Mouse (Mus musculus) cerebellum, adult 9-11 months (tissue): Measurements from ENCODE around the gene Gm28047.

Experiments
- DNase-seq: peaks from one replicate; pipeline ENCODE4 v3.0.0; 2022

Gm28047 gene

GRCm38 (mm10) chr15:102512471-102512870, 112.4 kb downstream of the Gm28047 start:
- no peak for DNase-seq

GRCm38 (mm10) chr15:102512010-102512409, 112.9 kb downstream of the Gm28047 start:
- peak; percentile 51 for DNase-seq

- DNase-seq = peak; percentile 47
Observed at GRCm38 (mm10) chr15:102511285-102511833, 113.5 kb downstream of the Gm28047 start.

GRCm38 (mm10) chr15:102510590-102511284, 114.1 kb downstream of the Gm28047 start:
- DNase-seq = peak; percentile 86

GRCm38 (mm10) chr15:102510110-102510509, 114.8 kb downstream of the Gm28047 start:
- no peak for DNase-seq

GRCm38 (mm10) chr15:102508336-102508735, 116.5 kb downstream of the Gm28047 start:
- DNase-seq = no peak

GRCm38 (mm10) chr15:102507561-102507960, 117.3 kb downstream of the Gm28047 start:
- DNase-seq = no peak

DNA sequence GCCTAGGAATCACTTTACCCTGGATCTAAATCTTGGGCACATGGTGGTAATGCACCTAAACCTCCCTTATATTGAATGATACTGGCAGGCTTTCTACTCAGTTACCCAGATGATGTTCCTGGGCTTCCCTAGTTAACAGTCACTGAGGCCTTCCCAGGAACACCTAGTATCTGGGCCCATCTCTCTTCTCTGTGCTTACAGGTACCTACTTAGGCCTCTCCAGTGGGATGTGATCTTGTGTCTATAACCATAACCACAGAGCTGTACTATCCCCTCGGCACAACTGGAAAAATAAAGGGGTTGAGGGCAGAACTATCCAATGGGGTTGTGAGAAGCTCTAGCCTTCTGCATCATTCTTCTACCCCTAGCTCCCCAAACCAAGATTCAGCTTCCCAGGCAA, 118.0 kb downstream of the Gm28047 start:
- no peak for DNase-seq

DNA sequence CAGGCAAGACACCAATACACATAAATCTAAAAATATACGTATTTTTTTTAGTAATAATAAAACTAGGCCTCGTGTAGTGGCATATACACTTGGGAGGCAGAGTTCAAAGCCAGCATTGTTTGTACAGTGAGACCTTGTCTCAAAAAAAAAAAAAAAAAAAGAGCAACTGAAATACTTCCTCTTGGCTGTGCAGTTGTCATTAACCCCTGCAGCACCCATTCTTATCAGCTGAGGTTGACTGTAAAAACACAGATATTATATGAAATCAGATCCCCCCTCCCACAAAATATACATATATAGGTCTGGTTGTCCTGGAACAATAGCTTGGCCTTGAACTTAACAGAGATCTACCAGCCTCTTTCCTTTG, 118.4 kb downstream of the Gm28047 start:
- no peak for DNase-seq

- DNase-seq = no peak
Observed at GRCm38 (mm10) chr15:102505770-102506463, 119.0 kb downstream of the Gm28047 start.

- peak; percentile 36 for DNase-seq
Observed at GRCm38 (mm10) chr15:102505073-102505769, 119.6 kb downstream of the Gm28047 start.

DNA sequence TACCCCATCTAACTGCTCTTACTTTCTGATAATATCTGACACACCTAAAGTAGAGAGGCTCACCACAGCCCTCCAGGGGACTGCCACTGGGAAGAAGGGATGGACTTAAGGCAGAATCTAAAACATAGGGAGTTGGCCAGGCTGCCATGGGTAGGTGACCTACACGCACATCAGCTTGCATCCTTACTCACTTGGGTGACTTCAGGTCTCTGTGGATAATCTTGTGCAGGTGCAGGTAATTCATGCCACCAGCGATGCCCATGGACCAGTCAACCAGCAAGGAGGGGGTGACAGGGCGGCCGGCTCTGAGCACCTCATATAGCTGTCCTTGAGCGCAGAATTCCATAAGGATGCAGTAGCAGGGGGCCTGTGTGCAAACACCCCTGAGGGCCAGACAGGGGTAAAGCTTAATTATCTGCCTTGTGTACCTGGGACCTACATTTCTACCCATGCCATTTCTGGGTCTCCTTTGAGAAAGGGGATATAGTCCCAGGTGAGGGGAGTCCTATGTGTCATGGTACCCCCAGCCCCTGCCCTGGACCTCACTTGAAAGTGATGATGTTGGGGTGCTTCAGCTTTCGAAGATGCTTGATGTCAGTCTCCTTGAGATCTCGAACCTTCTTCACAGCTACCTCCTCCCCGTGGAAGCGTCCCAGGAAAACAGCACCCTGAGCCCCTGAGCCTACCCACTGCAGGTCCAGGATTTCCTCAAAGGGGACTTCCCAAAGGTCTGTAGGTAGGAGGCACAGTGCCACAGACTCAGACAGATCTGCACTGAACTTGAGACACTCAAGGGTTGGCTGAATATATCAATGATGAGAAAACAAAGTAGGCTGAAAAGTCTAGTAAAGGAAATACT, 120.7 kb downstream of the Gm28047 start:
- DNase-seq = peak; percentile 19

GRCm38 (mm10) chr15:102503447-102503846, 121.4 kb downstream of the Gm28047 start, which contains the start of gene Gm10337:
Gene Gm10337 (plus strand): TSS chr15:102503722.
- DNase-seq = no peak

DNA sequence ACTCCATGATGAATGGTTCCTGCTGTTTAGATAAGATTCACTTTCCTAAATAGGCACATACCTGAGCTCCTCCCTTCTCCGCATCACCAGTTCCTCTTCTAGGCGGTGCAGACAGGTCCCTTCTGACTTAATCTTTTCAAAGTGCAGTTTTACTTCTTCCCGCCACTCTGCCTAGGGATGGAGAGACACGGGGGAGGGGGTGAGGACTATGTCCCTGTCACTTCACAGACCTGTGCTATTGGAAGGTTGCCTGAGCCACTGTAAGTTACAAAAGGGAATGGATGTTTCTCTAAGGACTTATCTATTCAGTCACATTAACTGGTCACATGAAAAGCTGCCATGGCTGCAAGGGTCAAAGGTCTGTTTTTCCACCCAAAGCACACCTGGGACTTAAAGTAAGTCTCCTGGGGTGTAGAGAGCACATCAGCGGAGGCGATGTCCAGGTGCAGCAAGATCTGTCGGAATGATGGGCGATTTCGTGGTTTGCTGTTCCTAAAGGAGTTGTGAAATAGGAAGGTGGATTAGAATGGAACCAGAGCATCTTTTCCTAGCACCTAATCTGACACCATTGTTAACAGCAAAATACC, 122.5 kb downstream of the Gm28047 start:
- no peak for DNase-seq

- DNase-seq = no peak
Observed at GRCm38 (mm10) chr15:102501084-102501814, 123.6 kb downstream of the Gm28047 start.

DNA sequence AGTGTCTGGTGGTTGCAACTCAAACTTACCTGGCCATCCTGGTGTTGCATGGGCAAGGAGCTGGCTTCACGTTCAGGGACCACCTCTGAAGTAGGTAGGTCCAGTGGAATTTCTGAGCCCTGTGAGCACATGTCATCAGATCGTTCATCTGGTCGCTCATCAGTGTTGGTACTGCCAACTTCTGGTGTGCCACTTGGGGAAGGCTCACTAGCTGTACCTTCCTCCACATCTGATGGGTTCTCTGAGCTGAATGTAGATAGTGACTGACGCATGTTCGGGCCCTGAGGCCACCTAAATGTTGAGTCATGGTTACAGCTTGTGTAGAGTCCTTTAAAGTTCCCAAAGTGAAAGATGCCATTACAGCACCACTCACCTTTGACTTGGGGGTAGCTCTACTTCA, 124.4 kb downstream of the Gm28047 start:
- DNase-seq = no peak

- no peak for DNase-seq
Observed at GRCm38 (mm10) chr15:102499851-102500250, 125.0 kb downstream of the Gm28047 start.

DNA sequence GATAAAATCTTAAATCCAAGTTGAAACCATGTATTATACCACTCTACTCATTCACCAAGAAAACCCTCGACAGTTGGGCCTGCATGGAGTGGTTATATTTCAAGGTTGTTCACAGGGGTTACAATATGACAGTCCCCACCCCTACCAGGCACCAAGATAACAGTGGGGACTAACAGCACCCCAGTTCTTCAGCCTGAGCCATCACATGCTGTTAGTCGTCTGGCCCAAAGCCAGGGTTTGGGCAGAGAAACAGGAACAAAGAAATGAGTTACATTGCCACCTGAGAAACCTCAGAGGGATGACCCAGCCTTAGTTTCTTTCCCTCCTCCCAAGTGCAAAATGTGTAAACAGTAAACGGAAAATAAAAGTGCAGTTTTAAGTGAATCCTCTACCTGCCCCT, 125.5 kb downstream of the Gm28047 start:
- no peak for DNase-seq

DNA sequence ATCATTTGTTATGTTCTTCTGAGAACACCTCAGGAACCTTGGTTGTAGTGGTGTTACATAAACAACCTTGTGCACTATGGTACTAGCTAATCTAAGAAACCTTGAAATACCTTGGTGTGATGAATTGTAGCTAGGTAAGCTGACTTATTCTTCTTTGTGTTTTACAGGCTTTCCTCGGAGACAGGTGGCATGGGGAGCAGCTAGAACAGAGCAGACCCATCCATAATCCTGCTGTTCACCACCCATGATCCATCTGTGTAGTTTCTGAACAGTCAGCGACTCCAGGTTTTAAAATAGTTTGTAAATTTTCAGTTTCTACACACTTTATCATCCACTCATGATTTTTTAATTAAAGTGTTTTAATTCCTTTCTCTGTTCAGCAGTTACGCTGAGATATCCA, 126.5 kb downstream of the Gm28047 start:
- no peak for DNase-seq

GRCm38 (mm10) chr15:102487664-102488063, 137.2 kb downstream of the Gm28047 start:
- DNase-seq = no peak

DNA sequence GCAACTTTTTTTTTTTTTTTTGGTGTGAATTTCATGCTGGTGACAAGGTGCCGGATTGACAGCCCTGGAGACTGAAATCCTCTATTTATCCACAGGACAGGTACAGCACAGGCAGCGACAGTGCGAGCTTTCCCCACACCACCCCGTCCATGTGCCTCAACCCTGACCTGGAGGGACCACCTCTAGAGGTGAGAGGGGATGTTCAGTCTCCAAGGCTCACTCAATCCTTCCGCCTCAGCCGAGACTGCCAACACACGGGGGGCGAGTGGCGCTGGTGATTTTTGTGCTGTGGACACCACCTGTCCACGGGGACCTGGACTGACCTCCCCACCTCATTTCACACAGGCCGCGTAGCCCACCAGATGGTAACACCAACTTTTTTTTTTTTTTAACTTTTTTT, 139.0 kb downstream of the Gm28047 start:
- DNase-seq = no peak
